Mouse (Mus musculus): ENCODE measurements at regions not wholly inside any gene's neighbourhood (a gene's known extent, or its start where the extent isn't known, plus 50 kb on each side); places are given as distances from the start of the nearest gene placed in this dataset.
"Not testable (repeated sequence)": the region's sequence is repeated elsewhere in the genome, so short reads cannot be mapped to it uniquely, and the experiment has no call there.

GRCm38 (mm10) chr5:40901742-40902141 is 806.2 kb downstream of the Rab28 start:
- no peak for DNase-seq

DNA sequence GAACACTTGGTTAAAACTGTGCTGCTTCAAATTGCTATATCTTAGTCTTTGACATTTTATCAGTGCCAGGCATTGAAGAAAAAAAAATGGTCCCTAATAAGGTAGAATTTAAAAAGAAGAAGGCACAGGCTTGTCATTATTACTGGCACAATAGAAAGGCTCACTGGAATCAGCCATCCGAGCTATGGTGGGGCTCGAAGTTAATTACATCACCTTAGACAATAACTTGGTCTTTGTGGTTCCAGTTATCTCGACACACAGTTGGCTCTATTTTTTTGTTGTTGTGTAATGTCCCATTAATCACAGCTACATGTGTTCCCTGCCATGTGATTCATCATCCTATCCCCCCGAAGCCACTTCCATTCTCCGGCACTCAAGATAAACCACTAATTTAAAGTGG is 825.1 kb downstream of the Rab28 start:
- DNase-seq: no peak

GRCm38 (mm10) chr5:40877756-40878155 is 830.2 kb downstream of the Rab28 start:
- no peak for DNase-seq

- not testable (repeated sequence) for DNase-seq
Measured at GRCm38 (mm10) chr5:40862349-40862748, 845.6 kb downstream of the Rab28 start.

Measured in kidney, postnatal 25 days (tissue).